Mouse (Mus musculus) testis, postnatal 10 days (tissue): ENCODE measurements around the gene Gm2a.
A peak's percentile ranks its signal among the peaks of the same experiment; 100 is the strongest.

Experiments used
- DNase-seq: peaks from one replicate; pipeline ENCODE4 v3.0.0; 2021; ENCODE audit warnings: low spot score

The Gm2a gene

DNA sequence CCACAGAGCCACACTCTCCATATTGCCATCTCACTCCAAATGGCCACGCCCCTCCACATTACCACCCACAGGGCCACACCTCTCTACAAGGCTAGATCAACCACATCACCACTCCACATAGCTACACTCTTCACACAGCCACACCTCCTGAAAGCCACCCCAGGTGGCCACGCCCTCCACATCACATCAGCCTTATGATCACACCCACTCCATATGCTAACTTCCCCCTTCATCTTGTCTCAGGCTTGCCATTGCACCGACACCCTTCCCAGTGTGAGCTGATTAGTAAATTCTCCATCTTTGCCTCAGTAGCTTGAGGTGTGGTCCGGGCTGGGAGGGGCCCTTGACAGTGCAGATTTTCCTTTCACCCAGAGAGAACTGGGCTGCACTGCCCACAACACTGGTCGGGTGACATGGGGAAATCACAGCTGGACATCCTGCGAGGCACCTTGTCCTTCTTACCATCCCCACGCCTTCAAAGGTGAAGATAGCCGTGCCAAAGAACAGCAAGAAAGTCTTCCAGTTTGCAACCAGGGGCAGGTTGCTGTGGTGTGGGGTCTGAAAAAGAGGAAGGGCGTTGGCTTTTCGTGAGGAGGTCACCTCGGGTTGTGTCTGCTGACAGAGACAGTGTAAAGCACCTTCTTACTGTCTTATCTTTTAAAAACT is 33.3 kb downstream of the Gm2a start:
- no peak for DNase-seq

DNA sequence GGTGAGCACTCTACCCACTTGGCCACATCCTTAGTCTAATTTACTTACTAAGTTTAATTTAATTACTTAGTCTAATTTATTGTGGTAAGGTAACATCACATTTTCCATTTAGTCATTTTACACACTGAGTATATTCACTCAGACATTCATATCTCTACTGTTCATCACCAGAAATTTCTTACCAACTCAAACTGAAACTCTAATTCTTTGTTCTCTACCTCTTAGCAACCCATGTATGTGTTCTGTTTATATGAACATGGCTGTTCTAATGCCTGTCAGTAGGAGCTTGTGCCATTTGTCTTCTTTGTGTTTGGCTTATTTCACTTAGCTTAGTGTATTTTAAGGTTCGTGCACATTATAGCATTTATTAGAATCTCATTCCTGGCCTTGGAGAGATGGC is 34.0 kb downstream of the Gm2a start:
- no peak for DNase-seq

DNA sequence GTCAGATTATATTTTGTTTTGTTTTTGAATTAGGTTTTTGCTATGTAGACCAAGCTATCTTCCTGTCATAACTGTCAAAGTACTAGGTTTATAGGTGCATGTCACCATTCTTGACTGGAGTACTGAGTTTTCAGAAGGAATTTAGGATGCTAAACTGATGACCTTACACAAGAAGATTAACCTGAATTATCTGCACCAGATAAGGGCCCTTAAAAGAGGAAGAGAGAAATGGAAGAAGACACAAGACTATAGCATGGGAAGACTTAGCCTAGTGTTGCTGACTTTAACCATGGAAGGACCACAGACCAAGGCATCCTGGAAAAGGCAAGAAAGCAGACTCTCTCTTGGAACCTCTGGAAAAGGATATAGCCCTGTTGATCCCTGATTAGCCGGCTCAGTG is 35.3 kb downstream of the Gm2a start:
- DNase-seq, result no peak

DNA sequence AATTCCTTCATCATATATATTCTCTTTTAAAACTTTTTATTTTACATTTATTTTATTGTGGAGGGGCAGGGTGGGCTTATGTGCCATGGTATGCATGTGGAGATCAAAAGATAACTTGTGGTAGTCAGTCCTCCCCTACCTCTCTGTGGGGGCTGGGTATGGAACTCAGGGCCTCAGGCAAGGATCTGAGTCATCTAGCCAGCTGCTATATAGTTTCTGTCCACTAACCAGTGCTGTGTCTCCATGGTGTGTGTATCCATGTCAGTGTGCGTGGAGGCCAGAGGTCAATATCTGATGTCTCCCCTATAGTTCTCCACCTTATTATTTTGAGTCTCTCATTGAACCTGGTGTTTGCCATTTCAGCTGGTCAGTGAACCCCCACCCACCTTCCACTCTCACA is 36.5 kb downstream of the Gm2a start:
- no peak for DNase-seq

DNA sequence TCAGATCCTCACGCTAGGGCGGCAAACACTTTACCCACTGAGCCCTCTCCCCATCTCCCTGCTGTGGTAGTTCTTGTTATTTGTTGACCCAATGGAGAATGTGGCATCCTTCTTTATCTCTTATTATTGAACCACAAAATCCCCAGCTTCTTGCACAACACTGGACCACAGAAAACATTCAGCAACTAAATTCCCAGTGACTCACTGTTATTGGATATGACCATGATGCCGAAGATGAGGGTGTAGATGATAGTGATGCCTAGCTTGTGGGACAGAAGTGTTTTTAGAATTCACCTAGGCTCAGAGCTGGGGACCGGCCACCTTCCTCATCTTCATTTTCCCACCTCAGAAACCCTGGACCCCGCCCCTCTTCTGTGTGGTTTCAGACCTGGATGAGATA is 37.0 kb downstream of the Gm2a start:
- no peak for DNase-seq

DNA sequence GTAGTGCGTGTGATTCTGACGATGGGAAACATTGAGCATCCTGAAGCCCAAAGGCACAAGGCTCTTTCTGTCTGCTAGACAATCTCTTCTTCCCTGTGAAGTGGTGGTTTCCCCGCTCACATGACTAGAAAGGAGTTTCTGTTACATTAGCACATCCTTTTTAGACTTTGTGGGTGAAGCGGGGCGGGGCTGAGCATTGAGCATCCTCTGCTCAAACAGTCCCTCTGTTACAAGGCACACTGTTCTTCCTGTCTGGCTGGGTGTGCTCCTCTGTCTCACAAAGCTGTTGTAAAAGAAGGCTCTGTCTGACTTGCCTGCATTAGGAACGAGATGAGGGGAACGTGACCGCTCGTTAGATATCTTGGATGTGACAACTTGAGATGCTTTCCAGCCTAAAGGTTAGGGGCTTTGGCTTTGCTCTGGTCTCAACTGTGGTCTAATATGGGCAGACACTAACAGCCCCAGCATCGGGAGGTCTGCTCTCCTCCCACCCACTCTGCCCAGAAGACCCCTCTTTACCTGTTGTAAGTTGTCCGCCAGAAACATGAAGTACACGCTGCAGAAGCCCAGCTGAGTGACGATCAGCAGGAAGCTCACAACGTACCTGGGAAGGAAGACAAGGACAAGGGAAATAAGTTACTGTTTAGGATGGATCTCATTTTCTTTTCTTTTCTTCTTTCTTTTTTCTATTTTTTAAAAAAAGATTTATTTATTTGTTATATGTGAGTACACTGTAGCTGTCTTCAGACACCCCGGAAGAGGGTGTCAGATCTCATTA is 39.0 kb downstream of the Gm2a start:
- no peak for DNase-seq

DNA sequence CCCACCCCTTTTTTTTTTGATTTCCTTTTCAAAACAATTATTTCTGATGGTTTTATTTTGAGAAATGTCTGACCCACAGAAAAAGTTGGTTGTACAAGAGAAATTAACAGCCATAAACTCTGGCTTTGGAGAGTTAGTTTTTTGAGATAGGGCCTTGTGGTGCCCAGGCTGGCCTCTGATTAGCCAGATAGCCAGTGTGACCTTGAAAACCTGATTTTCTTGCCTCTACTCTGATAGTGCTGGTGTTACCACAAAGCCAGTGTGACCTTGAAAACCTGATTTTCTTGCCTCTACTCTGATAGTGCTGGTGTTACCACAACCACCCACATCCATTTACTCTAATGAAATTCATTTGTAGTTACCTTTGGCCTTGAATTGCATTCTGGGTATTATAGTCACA is 39.7 kb downstream of the Gm2a start:
- no peak for DNase-seq

DNA sequence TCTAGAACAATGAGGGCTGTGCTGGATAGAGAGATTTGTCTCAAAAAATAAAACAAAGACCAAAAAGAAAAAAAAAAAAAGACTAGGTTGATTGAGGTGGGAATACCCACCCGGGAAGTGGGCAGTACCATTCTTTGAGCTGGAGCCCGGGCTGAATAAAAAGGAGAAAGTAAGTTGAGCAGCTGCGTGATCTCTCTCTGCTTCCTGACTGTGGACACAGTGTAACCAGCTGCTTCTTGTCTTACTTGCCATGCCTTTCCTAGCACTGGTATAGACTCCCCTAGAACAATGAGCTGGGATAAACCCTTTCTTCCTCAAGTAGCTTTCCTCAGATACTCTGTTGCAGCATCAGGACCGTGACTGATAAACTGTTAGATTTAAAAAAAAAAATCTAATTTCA is 43.6 kb downstream of the Gm2a start:
- DNase-seq, result no peak

DNA sequence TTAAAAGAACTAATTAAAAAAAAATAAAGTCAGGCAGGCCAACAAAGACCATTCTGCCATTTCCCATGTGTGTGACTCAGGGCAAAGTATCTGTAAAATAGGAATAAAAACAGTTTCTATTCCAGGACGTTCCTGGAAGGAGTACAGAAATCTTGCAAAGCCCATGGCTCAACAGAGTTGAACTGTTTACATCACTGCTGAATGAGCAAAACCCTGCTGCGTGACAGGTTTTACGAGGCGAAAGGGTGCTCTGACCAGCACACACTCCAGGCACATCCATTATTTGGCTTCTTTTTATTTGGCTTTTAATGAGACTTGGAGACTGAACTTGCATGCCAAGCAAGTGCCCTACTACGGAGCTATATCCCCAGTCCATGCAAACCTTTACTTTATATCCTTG is 46.1 kb downstream of the Gm2a start:
- no peak for DNase-seq

DNA sequence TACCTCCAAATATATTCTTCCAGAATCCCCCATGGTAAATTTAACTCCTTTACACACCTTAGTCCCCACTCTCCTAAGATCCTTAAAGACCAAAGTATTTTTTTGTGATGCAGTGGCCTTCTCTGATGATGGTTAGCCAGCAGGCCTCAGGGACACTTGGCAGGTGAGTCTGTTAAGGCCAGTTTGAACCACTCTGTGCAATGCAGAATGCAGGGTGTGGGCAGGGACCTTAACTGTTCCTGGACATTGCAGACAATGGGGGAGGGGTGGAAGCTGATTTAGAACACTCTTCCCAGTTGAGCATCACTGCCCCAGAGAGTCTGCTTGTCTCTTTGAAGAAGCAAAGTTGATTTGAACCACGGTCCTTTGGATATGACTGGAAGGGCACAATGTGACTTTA is 48.9 kb downstream of the Gm2a start:
- DNase-seq, result no peak

DNA sequence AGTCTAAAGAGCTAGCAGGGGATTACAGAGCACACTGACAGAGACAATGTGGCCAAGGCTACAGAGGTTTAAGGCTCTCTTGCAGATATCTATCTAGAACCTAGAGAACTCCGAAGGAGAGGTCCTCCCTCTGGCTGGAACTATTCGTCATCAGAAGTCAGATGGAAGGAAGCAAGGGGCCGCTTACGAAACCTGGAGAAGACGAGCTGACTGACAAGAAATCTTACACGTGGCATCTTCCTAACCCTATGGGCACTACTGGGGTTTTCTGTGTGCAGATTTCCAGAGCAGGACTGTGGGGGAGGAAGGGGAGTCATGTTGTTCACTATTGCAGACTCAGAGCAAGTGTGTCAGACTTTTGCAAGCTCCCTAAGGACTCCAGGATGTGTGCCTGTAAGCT is 49.5 kb downstream of the Gm2a start:
- no peak for DNase-seq

DNA sequence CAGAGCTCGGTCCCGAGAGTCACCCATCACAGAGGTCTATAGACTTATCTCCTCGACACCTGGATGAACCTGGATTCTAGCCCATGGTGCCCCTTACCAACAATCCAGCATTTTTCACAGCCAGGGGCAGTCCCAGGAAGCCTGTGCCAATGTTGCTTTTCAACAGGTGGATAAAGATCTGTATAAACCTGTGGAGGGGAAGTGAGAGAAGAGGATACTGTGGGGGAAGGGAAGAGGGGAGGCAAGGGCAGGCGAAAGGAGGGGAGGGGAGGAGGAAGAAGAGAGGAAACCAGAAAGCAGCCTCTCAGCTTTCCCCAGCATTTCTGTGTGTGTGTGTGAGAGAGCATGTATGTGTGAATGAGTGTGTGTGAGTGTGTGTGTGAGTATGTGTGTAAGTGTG is 50.5 kb downstream of the Gm2a start:
- DNase-seq, result no peak

DNA sequence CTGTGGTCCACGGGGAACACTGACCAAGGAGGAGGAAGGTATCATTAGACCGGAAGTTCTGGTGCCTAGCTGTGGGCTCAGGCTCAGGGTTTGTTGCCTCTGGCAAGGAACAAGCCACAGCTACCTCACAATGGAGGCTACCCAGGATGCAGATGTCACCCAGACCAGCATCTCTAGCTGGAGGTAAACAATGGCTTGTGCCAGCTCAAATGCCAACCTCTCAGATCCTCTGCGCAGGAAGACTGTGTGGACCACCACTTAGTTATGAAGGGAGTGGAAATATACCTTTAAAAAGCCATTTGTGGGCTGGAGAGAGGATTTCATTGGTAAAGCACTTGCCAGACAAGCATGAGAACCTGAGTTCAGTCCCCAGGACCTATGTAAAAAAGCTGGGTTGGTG is 53.7 kb downstream of the Gm2a start, which contains the start of gene Slc36a3:
Gene Slc36a3, minus strand, starts transcription at position 101 of the 400 bp plus-strand sequence.
- DNase-seq, result no peak

DNA sequence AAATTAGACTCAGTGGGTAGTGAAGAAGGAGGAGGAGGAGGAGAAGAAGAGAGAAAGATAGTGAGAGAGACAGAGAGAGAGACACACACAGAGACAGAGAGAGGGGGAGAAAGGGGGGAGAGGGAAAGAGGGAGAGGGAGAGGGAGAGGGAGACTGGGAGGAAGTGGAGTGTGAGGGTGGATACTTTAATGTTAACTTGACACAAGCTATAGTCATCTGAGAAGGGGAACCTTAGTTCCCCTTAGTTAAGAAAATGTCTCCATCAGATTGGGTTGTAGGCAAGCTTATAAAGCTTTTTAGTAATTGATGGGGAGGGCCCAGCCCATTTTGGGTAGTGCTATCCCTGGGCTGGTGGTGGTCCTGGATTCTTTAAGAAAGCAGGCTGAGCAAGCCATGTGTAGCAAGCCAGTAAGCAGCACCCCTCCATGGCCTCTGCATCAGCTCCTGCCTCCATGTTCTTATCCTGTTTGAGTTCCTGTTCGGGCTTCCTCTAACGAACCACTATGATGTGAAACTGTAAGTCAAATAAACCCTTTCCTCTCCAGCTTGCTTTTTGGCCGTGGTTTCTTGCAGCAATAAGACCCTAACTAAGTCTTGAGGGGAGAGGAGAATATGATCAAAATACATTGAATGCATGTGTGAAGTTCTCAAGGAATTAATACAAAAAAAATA is 56.6 kb downstream of the Gm2a start:
- no peak for DNase-seq

DNA sequence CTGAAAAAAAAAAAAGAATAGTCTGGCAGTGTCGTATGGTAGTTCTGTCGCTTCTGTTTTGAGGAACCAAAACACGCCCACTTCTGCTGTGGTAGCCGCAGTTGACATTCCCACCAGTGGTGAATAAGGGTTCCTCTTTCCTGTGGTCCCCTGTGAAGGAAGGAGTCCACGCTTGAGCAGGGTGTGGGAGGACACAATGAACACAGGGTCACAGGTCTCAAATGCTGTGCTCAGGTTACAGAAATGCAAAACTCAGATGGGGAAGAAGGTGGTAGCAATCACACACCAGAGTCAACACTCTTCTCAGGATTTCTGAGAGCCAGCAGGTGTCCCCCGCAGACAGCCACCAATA is 57.1 kb downstream of the Gm2a start:
- no peak for DNase-seq

DNA sequence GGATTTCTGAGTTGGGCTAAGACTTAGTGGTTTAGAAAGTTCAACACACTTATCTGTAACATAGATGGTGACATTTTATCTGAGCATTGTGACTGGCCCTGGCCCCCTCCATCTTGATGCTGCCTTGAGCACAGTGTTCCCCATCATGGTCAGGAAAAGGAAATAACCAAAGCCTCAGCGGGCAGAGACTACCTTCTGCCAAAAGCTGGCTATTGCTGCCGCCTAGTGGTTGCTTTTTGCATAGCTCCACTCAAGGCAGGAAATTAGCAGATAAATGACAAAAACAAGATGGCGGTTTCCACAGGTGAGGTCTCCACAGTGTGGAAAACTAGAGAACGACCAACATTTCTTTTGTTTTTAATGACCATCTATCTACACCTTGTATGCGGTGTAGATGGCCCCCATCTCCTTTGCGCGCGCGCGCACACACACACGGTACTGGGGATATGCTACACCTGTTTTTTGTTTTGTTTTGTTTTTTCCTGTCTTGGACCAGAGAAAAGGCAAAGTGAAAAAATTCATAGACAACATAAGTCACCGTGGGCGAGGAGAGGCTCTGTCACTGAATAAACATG is 61.0 kb downstream of the Gm2a start:
- peak; percentile 92 for DNase-seq
